Mouse (Mus musculus) kidney, adult 10 weeks (tissue): ENCODE measurements around the gene Acvr1c. TPM values are rescaled to one million over a fixed set of nuclear protein-coding genes. Genes with fewer than 3 reads are reported as not detected.

ENCODE experiments used
- polyA plus RNA-seq: library from polyadenylated mRNA; stranded (reverse); fragments of 350-450 nt; fragmentation: Illumina TruSeq; extraction: RNeasy Lipid Tissue Mini Kit (QIAGEN cat#74804); gene quantifications from one replicate; pipeline ENCODE4 v1.2.3, GENCODE M21; 2014; ENCODE audit warnings: low read depth, low replicate concordance

Gene Acvr1c
- 0.24 TPM for polyA plus RNA-seq

GRCm38 (mm10) chr2:58357414-58358131 lies at the start of gene Acvr1c:
TSS of gene Acvr1c (minus strand) at chr2:58357895.

Other genes starting within 250 kb of the Acvr1c start
- 31.3 TPM for gene Cytip, start 162.4 kb downstream of the Acvr1c start, polyA plus RNA-seq
- not detected for gene Gm17409, start 112.2 kb upstream of the Acvr1c start, polyA plus RNA-seq
- gene Acvr1, start 209.3 kb upstream of the Acvr1c start, polyA plus RNA-seq, result 9.7 TPM
- gene Upp2, start 209.4 kb upstream of the Acvr1c start, polyA plus RNA-seq, result 8.5 TPM